Mouse (Mus musculus) ZHBTc4 (cell line): ENCODE data around the gene Inhbc.

ENCODE experiments used
- DNase-seq: peaks from one replicate; pipeline ENCODE4 v3.0.0-alpha.2; 2011; ENCODE audit warnings: low read depth, low spot score

The Inhbc gene

GRCm38 (mm10) chr10:127351719-127352118 lies 18.5 kb downstream of the Inhbc start:
- DNase-seq: peak; percentile 28

DNA sequence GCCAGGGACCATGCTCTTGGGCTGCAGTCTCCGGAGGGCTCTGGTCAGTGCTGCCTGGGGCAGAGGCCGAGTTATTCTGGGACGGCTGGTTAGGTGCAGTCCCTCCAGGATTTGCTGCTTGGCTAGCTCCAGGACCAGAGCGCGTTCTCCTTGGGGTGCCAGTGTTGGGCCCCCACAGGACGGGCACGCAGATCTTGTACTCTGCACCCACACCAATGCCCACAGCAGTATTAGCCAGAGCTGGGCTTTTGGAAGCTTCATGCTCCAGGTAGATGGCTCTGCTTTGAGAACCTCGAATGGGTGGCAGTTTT lies 19.0 kb downstream of the Inhbc start:
- DNase-seq: no peak

- peak; percentile 92 for DNase-seq
These were observed 19.5 kb downstream of the Inhbc start for GRCm38 (mm10) chr10:127350594-127351284.

DNA sequence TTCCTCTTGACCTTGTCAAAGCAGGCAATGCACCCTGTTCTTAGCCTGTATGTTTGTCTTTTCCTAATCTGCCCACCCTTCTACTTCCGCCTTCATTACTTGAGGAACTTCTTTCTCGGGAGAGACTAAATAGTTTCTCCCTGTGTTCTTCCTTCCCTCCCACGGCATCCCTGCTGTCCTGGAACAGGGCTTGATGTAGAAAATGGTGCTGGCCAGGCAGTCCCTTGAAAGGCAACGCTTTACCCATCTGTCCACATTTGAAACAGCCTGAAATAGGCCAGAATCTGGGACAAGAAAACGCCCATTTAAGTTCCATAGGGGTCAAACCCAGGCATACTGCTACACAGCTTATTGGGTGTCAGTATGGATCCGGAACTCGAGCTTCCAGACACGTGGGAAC lies 20.4 kb downstream of the Inhbc start:
- no peak for DNase-seq

DNA sequence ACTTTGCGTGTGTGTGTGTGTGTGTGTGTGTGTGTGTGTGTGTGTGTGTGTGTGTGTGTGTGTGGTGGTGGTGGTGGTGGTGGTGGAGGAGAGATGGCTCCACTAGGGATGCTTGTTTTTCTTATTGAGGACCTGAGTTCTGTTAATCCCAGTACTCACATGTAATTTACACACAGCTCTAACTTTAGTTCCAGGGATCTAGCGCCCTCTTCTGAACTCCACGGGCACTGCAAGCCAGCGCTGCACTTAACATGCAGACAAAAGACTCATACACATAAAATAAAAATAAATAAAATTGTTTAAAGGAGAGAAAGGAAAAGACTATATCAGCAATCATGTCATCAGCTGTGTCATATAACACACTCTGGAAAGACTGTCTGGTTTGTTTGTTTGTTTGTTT lies 21.3 kb downstream of the Inhbc start:
- peak; percentile 84 for DNase-seq

- DNase-seq: no peak
These were observed 24.1 kb downstream of the Inhbc start for GRCm38 (mm10) chr10:127346173-127346572.

- no peak for DNase-seq
These were observed 27.2 kb downstream of the Inhbc start for GRCm38 (mm10) chr10:127343029-127343428.

DNA sequence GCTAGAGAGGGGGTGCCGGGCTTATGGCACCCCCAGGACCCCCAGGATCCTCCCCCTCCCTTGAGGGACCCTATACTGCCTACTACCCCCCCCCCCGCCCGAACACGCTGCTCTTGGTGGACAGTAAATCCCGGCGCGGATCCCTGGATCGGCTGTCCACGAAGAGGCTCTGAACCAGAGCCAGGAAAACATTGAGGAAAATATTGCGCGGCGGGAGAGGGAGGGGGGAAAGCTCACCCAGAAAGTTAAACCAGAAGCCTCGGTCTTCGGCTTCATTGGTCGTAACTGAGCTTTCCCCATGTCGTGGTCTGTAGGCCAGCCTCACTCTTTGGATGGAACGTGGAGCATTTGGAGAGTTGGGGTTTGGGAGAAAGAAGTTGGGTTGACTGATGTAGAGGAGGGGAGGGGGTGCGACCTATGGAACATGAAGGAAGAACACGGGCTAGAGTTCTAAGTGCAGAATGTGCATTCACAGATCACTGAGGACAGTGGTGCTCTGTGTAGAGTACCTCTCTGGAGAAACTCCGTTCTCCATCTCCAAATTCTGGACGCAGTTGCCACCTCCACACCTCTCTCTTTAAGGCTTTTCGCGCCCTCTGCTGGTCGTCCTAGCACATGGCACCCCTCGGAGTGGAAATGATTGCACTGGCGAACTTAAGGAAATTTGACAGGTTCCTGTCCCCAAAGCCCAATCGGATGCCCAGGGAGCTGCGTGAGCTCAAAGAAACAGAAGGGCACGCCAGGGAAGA lies 28.2 kb downstream of the Inhbc start, which contains the start of gene Gli1:
Gene Gli1 (minus strand): TSS at position 84 of the 749 bp plus-strand sequence.
- DNase-seq: peak; percentile 94

GRCm38 (mm10) chr10:127341360-127341690 lies 28.9 kb downstream of the Inhbc start:
- DNase-seq: no peak

- no peak for DNase-seq
These were observed 29.5 kb downstream of the Inhbc start for GRCm38 (mm10) chr10:127340577-127341359.

DNA sequence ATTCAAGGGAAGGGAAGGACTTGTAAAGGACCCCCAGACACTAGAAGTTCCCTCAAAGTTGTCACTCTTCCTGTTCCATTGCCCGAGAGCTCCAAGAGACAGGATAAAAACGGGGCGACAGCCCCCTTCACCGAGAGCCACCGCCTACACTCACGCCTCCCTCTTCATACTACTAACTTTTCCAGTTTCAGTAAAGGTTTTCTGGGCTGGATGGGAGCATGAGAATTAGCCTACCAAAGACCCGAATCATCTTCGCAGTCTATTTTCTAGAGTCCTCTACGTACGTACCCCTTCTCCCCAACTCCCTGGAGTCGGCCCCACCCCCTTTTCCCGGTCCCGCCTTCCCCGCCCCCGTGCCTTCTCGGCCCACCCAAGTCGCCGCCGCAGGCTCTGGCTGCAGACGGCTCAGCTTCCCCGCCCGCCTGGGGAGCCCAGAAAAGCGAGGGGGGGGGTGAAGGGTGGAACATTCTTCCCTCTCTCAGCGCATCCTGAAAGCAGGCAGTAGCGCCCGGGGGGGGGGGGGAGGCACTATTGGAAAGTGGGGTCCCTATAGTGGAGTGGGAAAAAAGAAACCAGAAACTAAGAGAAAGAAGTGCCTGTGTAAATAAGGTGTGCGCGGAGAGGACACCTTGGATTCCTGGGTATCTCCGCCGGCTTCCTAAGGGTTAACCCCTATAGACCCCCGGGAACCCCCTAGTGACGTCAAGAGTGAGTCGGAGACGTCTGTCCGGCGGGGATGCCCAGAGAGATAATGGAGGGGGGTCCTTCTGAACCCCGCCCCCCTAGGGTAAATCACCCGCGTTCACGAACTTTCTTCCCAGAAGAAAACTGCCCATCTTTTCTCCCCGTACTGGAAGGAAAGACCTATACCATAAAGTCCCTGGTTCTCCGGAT lies 30.3 kb downstream of the Inhbc start:
- peak; percentile 74 for DNase-seq

- DNase-seq: peak; percentile 94
These were observed 31.1 kb downstream of the Inhbc start for GRCm38 (mm10) chr10:127338930-127339682.

GRCm38 (mm10) chr10:127337536-127338099 lies 32.6 kb downstream of the Inhbc start:
- DNase-seq: no peak

- DNase-seq: peak; percentile 46
These were observed 33.3 kb downstream of the Inhbc start for GRCm38 (mm10) chr10:127336952-127337351.

- DNase-seq: no peak
These were observed 35.0 kb downstream of the Inhbc start for GRCm38 (mm10) chr10:127335271-127335670.

DNA sequence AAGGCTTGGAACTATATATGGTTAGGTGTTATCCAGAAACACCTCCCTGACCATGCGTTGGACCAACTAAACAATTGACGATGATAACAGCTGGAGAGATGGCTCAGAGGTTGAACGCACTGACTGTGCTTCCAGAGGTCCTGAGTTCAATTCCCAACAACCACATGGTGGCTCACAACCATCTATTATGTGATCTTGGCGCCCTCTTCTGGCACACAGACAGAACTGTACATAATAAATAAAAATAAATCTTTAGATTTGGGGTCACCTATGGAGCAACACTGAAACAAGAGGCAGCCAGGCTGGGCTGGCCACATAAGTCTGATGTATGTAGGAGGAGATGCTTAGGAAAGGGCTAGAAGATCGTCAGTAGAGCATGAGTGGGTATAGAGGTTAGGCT lies 37.1 kb downstream of the Inhbc start:
- DNase-seq: peak; percentile 76

DNA sequence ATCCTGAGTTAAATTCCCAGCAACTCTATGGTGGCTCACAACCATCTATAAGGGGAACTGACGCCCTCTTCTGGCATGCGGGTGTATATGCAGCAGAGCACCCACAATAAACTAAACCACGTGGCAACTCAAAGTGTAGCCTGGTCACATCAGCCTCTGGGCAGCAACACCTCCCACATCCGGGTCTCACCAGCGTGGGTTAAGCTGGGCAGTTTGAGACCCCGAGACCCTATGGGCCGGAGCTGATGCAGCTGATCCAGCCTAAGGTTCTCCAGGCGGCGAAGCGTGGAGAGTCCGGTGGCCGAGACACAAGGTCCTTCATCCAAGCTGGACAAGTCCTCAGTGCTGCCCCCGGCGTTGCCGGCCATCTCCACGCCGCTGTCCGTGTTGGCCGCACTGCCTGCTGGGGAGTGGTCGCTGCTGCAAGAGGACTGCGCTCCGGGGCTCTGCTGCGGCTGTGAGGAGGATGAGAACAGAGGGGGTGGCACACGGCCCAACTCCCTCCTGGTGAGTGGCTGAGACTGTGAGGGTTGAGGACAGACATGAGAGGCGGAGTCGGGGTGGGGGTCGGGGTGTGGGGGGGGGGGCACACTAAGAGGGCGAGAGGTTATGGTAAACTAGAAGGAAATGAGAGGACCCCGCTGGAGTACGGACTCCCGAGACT lies 37.9 kb downstream of the Inhbc start:
- peak; percentile 89 for DNase-seq

DNA sequence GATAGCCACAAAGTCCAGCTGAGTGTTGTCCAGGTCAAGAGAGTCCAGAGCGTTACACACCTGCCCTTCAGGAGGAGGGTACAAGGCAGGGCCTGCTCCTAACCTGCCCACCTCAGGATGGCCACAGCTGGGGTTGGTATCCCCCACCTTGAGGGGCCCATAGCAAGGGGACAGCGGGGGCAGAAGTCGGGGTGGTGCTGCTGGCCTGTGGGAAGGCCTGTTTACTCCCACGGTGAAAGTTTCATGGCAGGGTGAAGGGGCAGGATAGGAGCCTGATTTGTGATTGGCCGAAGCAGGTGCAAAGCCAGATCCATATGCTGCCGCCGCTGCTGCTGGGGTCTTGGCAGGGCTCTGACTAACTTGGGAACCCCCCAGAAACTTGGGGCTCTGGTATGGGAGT lies 40.0 kb downstream of the Inhbc start:
- no peak for DNase-seq

- DNase-seq: no peak
These were observed 42.6 kb downstream of the Inhbc start for GRCm38 (mm10) chr10:127327461-127328145.
